Mouse (Mus musculus): ENCODE measurements around the gene Hint3. TPM values are rescaled to one million over a fixed set of nuclear protein-coding genes. Genes with fewer than 3 reads are reported as not detected.

Hint3 gene
- polyA plus RNA-seq, 1 experiment from 2014 or later, result 25.4 TPM

- no peaks in the 10 kb centered on the region for H3K27me3 ChIP-seq (ENCODE audit: control insufficient read depth, insufficient read depth, low read length)
- no peaks in the 10 kb centered on the region for H3K4me1 ChIP-seq (ENCODE audit: control insufficient read depth, insufficient read depth, low read length)
- WGBS, result 95% methylated on average over 5 of the region's 5 CpGs
- no peak overlapping the region for H3K27ac ChIP-seq (ENCODE audit: low read length)
- no peak overlapping the region for H3K9ac ChIP-seq (replicated peaks; ENCODE audit: low read depth, low read length)
- ATAC-seq (ENCODE audit: insufficient number of reproducible peaks, insufficient read depth, low FRiP score, low read depth), result no peak
- no peak overlapping the region for H3K4me2 ChIP-seq (replicated peaks; ENCODE audit: low read depth, low read length)
- H3K9me3 ChIP-seq (ENCODE audit: control insufficient read depth, low read depth, low read length), result no peaks in the 10 kb centered on the region
- H3K4me3 ChIP-seq (ENCODE audit: low read depth, low read length), result no peak overlapping the region
- H3K36me3 ChIP-seq (ENCODE audit: control insufficient read depth, insufficient read depth, low read length), result no peaks in the 10 kb centered on the region; the same call in 1 of the 2 replicates
Measured at GRCm38 (mm10) chr10:30577670-30578280, 51.7 kb downstream of the Hint3 start.

DNA sequence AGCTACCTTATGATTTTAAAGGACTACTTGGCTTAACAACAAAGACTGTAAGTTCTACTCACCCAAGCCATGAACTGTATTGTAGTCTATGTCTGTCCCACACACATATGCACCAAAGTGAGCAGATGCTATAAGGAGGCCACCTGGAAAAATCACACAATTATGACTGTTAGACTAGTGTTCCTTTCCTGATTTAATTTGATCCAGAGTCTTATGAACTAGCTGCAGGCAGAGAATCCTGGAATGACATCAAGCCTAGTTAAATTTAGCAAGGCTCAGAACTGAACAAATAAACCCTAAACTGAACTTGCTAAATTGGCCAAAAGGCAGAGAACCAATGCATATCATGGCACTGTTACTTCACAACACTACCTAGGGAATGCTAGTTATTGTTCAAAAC lies 63.1 kb downstream of the Hint3 start:
- Histone ChIP-seq H3K27ac (ENCODE audit: low read length) (no peak overlapping the region), H3K9ac (replicated peaks; ENCODE audit: low read depth, low read length) (no peak overlapping the region), H3K4me1 (ENCODE audit: control insufficient read depth, insufficient read depth, low read length) (no peaks in the 10 kb centered on the region), H3K9me3 (ENCODE audit: control insufficient read depth, low read depth, low read length) (no peaks in the 10 kb centered on the region), H3K27me3 (ENCODE audit: control insufficient read depth, insufficient read depth, low read length) (no peaks in the 10 kb centered on the region), H3K4me2 (replicated peaks; ENCODE audit: low read depth, low read length) (no peak overlapping the region), H3K4me3 (ENCODE audit: low read depth, low read length) (no peak overlapping the region), H3K36me3 (ENCODE audit: control insufficient read depth, insufficient read depth, low read length) (peaks cover 5% of the 10 kb centered on the region)
- ATAC-seq (ENCODE audit: insufficient number of reproducible peaks, insufficient read depth, low FRiP score, low read depth), result no peak

DNA sequence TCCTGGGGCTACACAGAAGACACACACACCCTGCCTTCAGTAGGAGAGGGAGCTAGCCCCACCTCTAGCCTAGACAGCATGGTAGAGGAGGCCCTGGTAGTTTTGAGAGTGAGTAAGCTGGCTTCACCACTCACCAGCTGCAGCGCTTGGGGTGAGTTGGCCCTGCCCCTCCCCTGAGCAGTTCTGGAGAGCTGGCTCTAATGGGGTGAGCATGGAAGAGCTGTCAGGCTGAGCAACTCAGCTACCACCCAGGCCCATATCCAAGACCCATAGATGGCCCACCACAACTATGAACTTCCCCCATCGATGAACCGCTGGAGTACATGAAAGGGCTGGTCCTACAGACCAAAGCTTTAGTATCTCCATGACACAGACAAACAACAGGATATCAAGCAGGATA lies 64.8 kb downstream of the Hint3 start:
- 93% methylated on average over 3 of the region's 3 CpGs for WGBS
- no peaks in the 10 kb centered on the region for H3K9me3 ChIP-seq (ENCODE audit: control insufficient read depth, low read depth, low read length)
- no peak overlapping the region for H3K4me3 ChIP-seq (ENCODE audit: low read depth, low read length)
- no peak for ATAC-seq (ENCODE audit: insufficient number of reproducible peaks, insufficient read depth, low FRiP score, low read depth)
- H3K4me1 ChIP-seq (ENCODE audit: control insufficient read depth, insufficient read depth, low read length), result no peaks in the 10 kb centered on the region
- H3K27ac ChIP-seq (ENCODE audit: low read length), result no peak overlapping the region
- peaks cover 13% of the 10 kb centered on the region for H3K36me3 ChIP-seq (ENCODE audit: control insufficient read depth, insufficient read depth, low read length)
- H3K4me2 ChIP-seq (replicated peaks; ENCODE audit: low read depth, low read length), result no peak overlapping the region
- no peaks in the 10 kb centered on the region for H3K27me3 ChIP-seq (ENCODE audit: control insufficient read depth, insufficient read depth, low read length)
- H3K9ac ChIP-seq (replicated peaks; ENCODE audit: low read depth, low read length), result no peak overlapping the region

Other genes starting within 250 kb of the Hint3 start
- 33.4 and 33.7 TPM in 2 replicates for gene Trmt11, start 28.9 kb downstream of the Hint3 start, polyA plus RNA-seq (2014; fragmentation: Nextera tagmentation; extraction: Ambion mirVana)
- gene Ncoa7, start 173.7 kb upstream of the Hint3 start, polyA plus RNA-seq (2014; fragmentation: Nextera tagmentation; extraction: Ambion mirVana), result 12.1 and 14.4 TPM in 2 replicates
- 4.7 and 5.5 TPM in 2 replicates for gene Hey2, start 213.2 kb upstream of the Hint3 start, polyA plus RNA-seq (2014; fragmentation: Nextera tagmentation; extraction: Ambion mirVana)